Mouse (Mus musculus): Measurements from ENCODE around the gene Fam129a.

Fam129a gene

GRCm38 (mm10) chr1:151754881-151755659 is 184.1 kb downstream of the Fam129a start, which contains the start of gene Edem3:
Gene Edem3 (plus strand): TSS chr1:151755371.
- peak; percentile 99 for DNase-seq

- no peak for DNase-seq
Measured at GRCm38 (mm10) chr1:151755660-151756424, 184.9 kb downstream of the Fam129a start.

- DNase-seq = no peak
Measured at GRCm38 (mm10) chr1:151756425-151756728, 185.4 kb downstream of the Fam129a start.

- DNase-seq = no peak
Measured at GRCm38 (mm10) chr1:151758301-151758700, 187.3 kb downstream of the Fam129a start.

GRCm38 (mm10) chr1:151758991-151759390 is 188.0 kb downstream of the Fam129a start:
- DNase-seq = no peak

- no peak for DNase-seq
Measured at GRCm38 (mm10) chr1:151764236-151764635, 193.2 kb downstream of the Fam129a start.

GRCm38 (mm10) chr1:151766166-151766565 is 195.2 kb downstream of the Fam129a start:
- DNase-seq = no peak

GRCm38 (mm10) chr1:151766976-151767654 is 196.1 kb downstream of the Fam129a start:
- no peak for DNase-seq

GRCm38 (mm10) chr1:151769200-151769913 is 198.4 kb downstream of the Fam129a start:
- DNase-seq = no peak

Measured in kidney, adult 9 months (tissue).